Mouse (Mus musculus): ENCODE results near the gene Ick. TPM values are rescaled to one million over a fixed set of nuclear protein-coding genes. Genes with fewer than 3 reads are reported as not detected.
A peak's percentile ranks its signal among the peaks of the same experiment; 100 is the strongest.
"Not testable (repeated sequence)": the region's sequence is repeated elsewhere in the genome, so short reads cannot be mapped to it uniquely, and the experiment has no call there.

Ick gene
- polyA plus RNA-seq, 1 experiment from 2014 or later = 21.5 TPM

- peaks cover 24% of the 10 kb centered on the region for H3K4me1 ChIP-seq
- 54% methylated on average over 19 of the region's 19 CpGs for WGBS
- H3K27ac ChIP-seq = peak overlapping the region; percentile 56
- H3K9me3 ChIP-seq = no peaks in the 10 kb centered on the region
- peaks cover 51% of the 10 kb centered on the region for H3K36me3 ChIP-seq
- no peaks in the 10 kb centered on the region for H3K27me3 ChIP-seq (ENCODE audit: insufficient read depth, poor library complexity, severe bottlenecking)
- 0 out of 2 replicates have a peak overlapping the region, but pooled peaks have one; percentile 8 for H3K4me3 ChIP-seq
- no peak for DNase-seq (ENCODE audit: low spot score)
Observed at GRCm38 (mm10) chr9:78166694-78167452, 57.9 kb downstream of the Ick start.

- peaks cover 46% of the 10 kb centered on the region for H3K36me3 ChIP-seq
- peaks cover 18% of the 10 kb centered on the region for H3K4me1 ChIP-seq
- no peaks in the 10 kb centered on the region for H3K27me3 ChIP-seq (ENCODE audit: insufficient read depth, poor library complexity, severe bottlenecking)
- WGBS = 91% methylated on average over 19 of the region's 19 CpGs
- H3K4me3 ChIP-seq = no peak overlapping the region
- H3K27ac ChIP-seq = peak overlapping the region; percentile 56
- DNase-seq (ENCODE audit: low spot score) = no peak
- H3K9me3 ChIP-seq = no peaks in the 10 kb centered on the region
Observed at GRCm38 (mm10) chr9:78167453-78167969, 58.5 kb downstream of the Ick start.

- peaks cover 41% of the 10 kb centered on the region for H3K36me3 ChIP-seq
Observed at GRCm38 (mm10) chr9:78168864-78169263, 59.9 kb downstream of the Ick start.

GRCm38 (mm10) chr9:78174016-78174415 is 65.0 kb downstream of the Ick start:
- no peak overlapping the region for H3K4me3 ChIP-seq
- DNase-seq (ENCODE audit: low spot score) = no peak
- H3K9me3 ChIP-seq = no peaks in the 10 kb centered on the region
- 58% methylated on average over 1 of the region's 1 CpGs for WGBS
- no peak overlapping the region for H3K27ac ChIP-seq
- H3K4me1 ChIP-seq = peaks cover 6% of the 10 kb centered on the region; the same call in 1 of the 2 replicates
- no peaks in the 10 kb centered on the region for H3K27me3 ChIP-seq (ENCODE audit: insufficient read depth, poor library complexity, severe bottlenecking)
- H3K36me3 ChIP-seq = peaks cover 7% of the 10 kb centered on the region

More at GRCm38 (mm10) chr9:78168864-78169263, 59.9 kb downstream of the Ick start:
- no peak for DNase-seq (ENCODE audit: low spot score)
- 88% methylated on average over 6 of the region's 6 CpGs for WGBS
- H3K4me3 ChIP-seq = no peak overlapping the region
- H3K4me1 ChIP-seq = peaks cover 18% of the 10 kb centered on the region
- no peak overlapping the region for H3K27ac ChIP-seq
- H3K27me3 ChIP-seq (ENCODE audit: insufficient read depth, poor library complexity, severe bottlenecking) = no peaks in the 10 kb centered on the region
- H3K9me3 ChIP-seq = no peaks in the 10 kb centered on the region

- not testable (repeated sequence) for H3K27ac ChIP-seq; DNase-seq (ENCODE audit: low spot score)
Observed at GRCm38 (mm10) chr9:78174925-78175276, 65.9 kb downstream of the Ick start.

GRCm38 (mm10) chr9:78175277-78176200 is 66.5 kb downstream of the Ick start:
- peak overlapping the region; percentile 97 for H3K27ac ChIP-seq
- peak overlapping the region; percentile 80 for H3K4me3 ChIP-seq
- WGBS = under 1% methylated on average over 57 of the region's 58 CpGs
- no peaks in the 10 kb centered on the region for H3K36me3 ChIP-seq
- peaks cover 6% of the 10 kb centered on the region; the same call in 1 of the 2 replicates for H3K4me1 ChIP-seq
- H3K9me3 ChIP-seq = no peaks in the 10 kb centered on the region
- peak; percentile 98 for DNase-seq (ENCODE audit: low spot score)
- no peaks in the 10 kb centered on the region for H3K27me3 ChIP-seq (ENCODE audit: insufficient read depth, poor library complexity, severe bottlenecking)

More at GRCm38 (mm10) chr9:78174925-78175276, 65.9 kb downstream of the Ick start:
- H3K4me3 ChIP-seq; H3K9me3 ChIP-seq; H3K27me3 ChIP-seq (ENCODE audit: insufficient read depth, poor library complexity, severe bottlenecking); H3K4me1 ChIP-seq; H3K36me3 ChIP-seq: not testable (repeated sequence)
- WGBS = 47% methylated on average over 3 of the region's 3 CpGs

- Histone ChIP-seq H3K4me3 (peak overlapping the region; percentile 80), H3K4me1 (peaks cover 6% of the 10 kb centered on the region; the same call in 1 of the 2 replicates), H3K36me3 (no peaks in the 10 kb centered on the region), H3K27ac (peak overlapping the region; percentile 97), H3K9me3 (no peaks in the 10 kb centered on the region), H3K27me3 (ENCODE audit: insufficient read depth, poor library complexity, severe bottlenecking) (no peaks in the 10 kb centered on the region)
- peak; percentile 91 for DNase-seq (ENCODE audit: low spot score)
- 2% methylated on average over 22 of the region's 22 CpGs for WGBS
Observed at GRCm38 (mm10) chr9:78176201-78176727, 67.3 kb downstream of the Ick start.

GRCm38 (mm10) chr9:78176831-78177230 is 67.8 kb downstream of the Ick start:
- Histone ChIP-seq H3K27ac (peak overlapping the region; percentile 97), H3K27me3 (ENCODE audit: insufficient read depth, poor library complexity, severe bottlenecking) (no peaks in the 10 kb centered on the region), H3K4me1 (peaks cover 6% of the 10 kb centered on the region; the same call in 1 of the 2 replicates), H3K9me3 (no peaks in the 10 kb centered on the region), H3K4me3 (peak overlapping the region; percentile 80), H3K36me3 (no peaks in the 10 kb centered on the region)
- 56% methylated on average over 7 of the region's 7 CpGs for WGBS
- no peak for DNase-seq (ENCODE audit: low spot score)

- no peaks in the 10 kb centered on the region for H3K9me3 ChIP-seq
- no peaks in the 10 kb centered on the region for H3K27me3 ChIP-seq (ENCODE audit: insufficient read depth, poor library complexity, severe bottlenecking)
- no peak overlapping the region for H3K27ac ChIP-seq
- WGBS = 73% methylated on average over 5 of the region's 5 CpGs
- peaks cover 6% of the 10 kb centered on the region; the same call in 1 of the 2 replicates for H3K4me1 ChIP-seq
- H3K4me3 ChIP-seq = no peak overlapping the region
- no peak for DNase-seq (ENCODE audit: low spot score)
- H3K36me3 ChIP-seq = no peaks in the 10 kb centered on the region
Observed at GRCm38 (mm10) chr9:78178197-78178596, 69.2 kb downstream of the Ick start.

- 82% methylated on average over 2 of the region's 2 CpGs for WGBS
- no peaks in the 10 kb centered on the region for H3K9me3 ChIP-seq
- no peaks in the 10 kb centered on the region for H3K27me3 ChIP-seq (ENCODE audit: insufficient read depth, poor library complexity, severe bottlenecking)
- H3K4me3 ChIP-seq = no peak overlapping the region
- no peaks in the 10 kb centered on the region for H3K36me3 ChIP-seq
- H3K27ac ChIP-seq = no peak overlapping the region
- no peak for DNase-seq (ENCODE audit: low spot score)
- peaks cover 6% of the 10 kb centered on the region; the same call in 1 of the 2 replicates for H3K4me1 ChIP-seq
Observed at GRCm38 (mm10) chr9:78179071-78179470, 70.1 kb downstream of the Ick start.

GRCm38 (mm10) chr9:78182474-78182873 is 73.5 kb downstream of the Ick start, which contains the start of gene Gsta4:
Gene Gsta4 (plus strand): TSS chr9:78182774.
- H3K36me3 ChIP-seq; H3K4me3 ChIP-seq; H3K9me3 ChIP-seq; DNase-seq (ENCODE audit: low spot score); H3K27ac ChIP-seq; H3K4me1 ChIP-seq; H3K27me3 ChIP-seq (ENCODE audit: insufficient read depth, poor library complexity, severe bottlenecking): not testable (repeated sequence)
- WGBS = 85% methylated on average over 4 of the region's 7 CpGs

GRCm38 (mm10) chr9:78185686-78186085 is 76.7 kb downstream of the Ick start:
- Histone ChIP-seq H3K4me1 (peaks cover 9% of the 10 kb centered on the region; the same call in 1 of the 2 replicates), H3K27ac (no peak overlapping the region), H3K4me3 (no peak overlapping the region), H3K27me3 (ENCODE audit: insufficient read depth, poor library complexity, severe bottlenecking) (no peaks in the 10 kb centered on the region), H3K36me3 (no peaks in the 10 kb centered on the region), H3K9me3 (no peaks in the 10 kb centered on the region)
- WGBS = 89% methylated on average over 9 of the region's 9 CpGs
- no peak for DNase-seq (ENCODE audit: low spot score)

Measured in heart, embryonic 10.5 days (tissue).